Mouse (Mus musculus) liver, adult 2 months (tissue): ENCODE data around the gene Hsd17b3. TPM values are rescaled to one million over a fixed set of nuclear protein-coding genes. Genes with fewer than 3 reads are reported as not detected.

Experiments
- DNase-seq: peaks from one replicate; pipeline ENCODE4 v3.0.0-alpha.2; 2011; ENCODE audit warnings: low read depth, low spot score; ENCODE audit errors: extremely low read depth
- H3K27ac ChIP-seq: fragments of 200-500 bp; replicated peaks from 2 replicates; pipeline ENCODE4 v1.5.1; 2012; ENCODE audit warnings: low read depth, mild to moderate bottlenecking, control low read depth, inconsistent platforms, low read length; ENCODE audit not compliant: insufficient read depth
- H3K27me3 ChIP-seq: fragments of 200-500 bp; 2 replicates; pipeline ENCODE4 v1.6.1; 2012; ENCODE audit warnings: mild to moderate bottlenecking, moderate library complexity, low read length, inconsistent platforms; ENCODE audit not compliant: control insufficient read depth, insufficient read depth
- H3K36me3 ChIP-seq: fragments of 200-500 bp; 2 replicates; pipeline ENCODE4 v1.6.1; 2012; ENCODE audit warnings: low read length, inconsistent platforms; ENCODE audit not compliant: control insufficient read depth, insufficient read depth
- H3K4me1 ChIP-seq: fragments of 200-500 bp; 2 replicates; pipeline ENCODE4 v1.6.1; 2011; ENCODE audit warnings: low read length; ENCODE audit not compliant: control insufficient read depth, insufficient read depth
- H3K4me3 ChIP-seq: fragments of 200-500 bp; 2 replicates; pipeline ENCODE4 v1.5.1; 2011; ENCODE audit warnings: low read depth, mild to moderate bottlenecking, control low read depth, low read length, moderate library complexity; ENCODE audit not compliant: insufficient read depth
- H3K79me2 ChIP-seq: fragments of 200-500 bp; 2 replicates; pipeline ENCODE4 v1.6.1; 2012; ENCODE audit warnings: inconsistent platforms, mild to moderate bottlenecking, low read length, moderate library complexity; ENCODE audit not compliant: control insufficient read depth, insufficient read depth
- H3K9ac ChIP-seq: fragments of 200-500 bp; 2 replicates; pipeline ENCODE4 v1.6.1; 2012; ENCODE audit warnings: low read depth, mild to moderate bottlenecking, control low read depth, inconsistent platforms, low read length
- CTCF ChIP-seq: fragments of 200-500 bp; IDR thresholded peaks from 2 replicates; pipeline ENCODE4 v1.5.1; 2011; ENCODE audit warnings: low read depth, low read length, control low read depth
- POLR2A ChIP-seq: fragments of 200-500 bp; IDR thresholded peaks from 2 replicates; pipeline ENCODE4 v1.6.1; 2011; ENCODE audit warnings: low read length, control low read depth; ENCODE audit not compliant: insufficient read depth; ENCODE audit errors: extremely low read depth
- WGBS: fragments of 180-500 bp; shearing (Covaris S2); methylation state at CpG from one replicate; pipeline ENCODE4 v1.1.7; 2018; 5-methylcytosine and 5-hydroxymethylcytosine counted together
- polyA plus RNA-seq: library from polyadenylated mRNA; depleted of rRNA; stranded (reverse); fragments of >200 nt; gene quantifications from 2 replicates; pipeline ENCODE4 v1.2.3, GENCODE M21; 2012
- total RNA-seq: library from RNA; depleted of rRNA; stranded (reverse); fragments of >200 nt; gene quantifications from 2 replicates; pipeline ENCODE4 v1.2.3, GENCODE M21; 2014

Hsd17b3 gene
- total and polyA plus RNA-seq, 2 experiments: not detected

DNA sequence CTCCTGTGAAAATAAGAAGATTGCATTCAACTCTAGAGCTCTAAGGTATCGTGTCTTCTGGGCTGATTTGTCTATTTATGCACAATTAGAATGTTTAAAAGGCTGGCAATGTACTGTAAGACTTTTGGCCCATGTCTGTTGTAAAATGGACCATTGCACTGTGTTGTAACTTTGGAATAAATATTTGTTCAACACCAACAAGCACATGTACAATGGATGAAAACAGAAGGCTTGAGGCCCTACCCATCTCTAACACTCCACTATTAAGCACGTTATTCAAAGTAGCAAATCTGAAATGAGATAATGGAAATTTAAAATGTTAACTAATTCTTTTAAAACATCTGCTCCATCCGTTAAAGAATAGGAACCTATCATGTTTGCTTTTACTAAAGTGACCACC lies 18.1 kb upstream of the Hsd17b3 start:
- Histone ChIP-seq H3K9ac (peak overlapping the region; percentile 91), H3K36me3 (peaks cover 38% of the 10 kb centered on the region), H3K4me3 (peak overlapping the region; percentile 53), H3K27ac (peak overlapping the region; percentile 97), H3K27me3 (no peaks in the 10 kb centered on the region), H3K4me1 (peaks cover 34% of the 10 kb centered on the region), H3K79me2 (no peaks in the 10 kb centered on the region; the same call in 1 of the 2 replicates)
- peak; percentile 98 for DNase-seq
- WGBS: 25% methylated on average over 3 of the region's 3 CpGs
- TF ChIP-seq CTCF (no peak), POLR2A (no peak)

- Histone ChIP-seq H3K27ac (peak overlapping the region; percentile 97; the same call in 1 of the 2 replicates), H3K4me3 (peak overlapping the region; percentile 63; the same call in 1 of the 2 replicates), H3K27me3 (no peaks in the 10 kb centered on the region), H3K36me3 (peaks cover 42% of the 10 kb centered on the region), H3K4me1 (peaks cover 34% of the 10 kb centered on the region), H3K79me2 (no peaks in the 10 kb centered on the region; the same call in 1 of the 2 replicates), H3K9ac (no peak overlapping the region)
- DNase-seq: peak; percentile 99
- TF ChIP-seq POLR2A: no peak
- TF ChIP-seq CTCF: no peak
- WGBS: 20% methylated on average over 3 of the region's 3 CpGs
Measured at GRCm38 (mm10) chr13:64105690-64106089, 16.7 kb upstream of the Hsd17b3 start.

DNA sequence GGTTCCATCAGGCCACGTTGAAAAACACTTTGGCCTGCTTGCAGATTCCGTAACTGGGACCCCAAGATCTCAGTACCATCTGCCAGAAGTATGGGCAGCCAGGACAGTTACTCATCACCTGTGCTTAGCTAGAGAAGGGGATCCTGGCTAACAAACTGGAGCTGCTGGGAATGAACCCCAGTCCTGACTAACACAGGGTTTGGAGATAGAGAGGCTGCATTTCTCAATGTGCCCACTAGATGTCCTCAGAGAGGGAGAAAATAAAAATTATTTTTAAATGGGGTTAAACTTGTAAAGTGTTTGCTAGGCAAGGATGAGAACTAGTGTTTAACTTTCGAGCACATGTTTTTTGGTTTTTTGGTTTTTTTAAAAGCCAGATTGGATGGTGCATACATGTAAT lies 11.2 kb upstream of the Hsd17b3 start:
- H3K9ac ChIP-seq: no peak overlapping the region
- no peaks in the 10 kb centered on the region; the same call in 1 of the 2 replicates for H3K79me2 ChIP-seq
- WGBS: 75% methylated on average over 3 of the region's 3 CpGs
- no peak overlapping the region for H3K4me3 ChIP-seq
- TF ChIP-seq CTCF (peak; percentile 17; the same call in 1 of the 2 replicates), POLR2A (no peak)
- peaks cover 68% of the 10 kb centered on the region for H3K36me3 ChIP-seq
- H3K4me1 ChIP-seq: peaks cover 16% of the 10 kb centered on the region
- H3K27me3 ChIP-seq: no peaks in the 10 kb centered on the region
- no peak overlapping the region for H3K27ac ChIP-seq
- peak; percentile 40 for DNase-seq

- no peak for DNase-seq
- 88% methylated on average over 9 of the region's 9 CpGs for WGBS
Measured at GRCm38 (mm10) chr13:64098992-64099391, 10.0 kb upstream of the Hsd17b3 start.

GRCm38 (mm10) chr13:64093341-64093740 lies 4.3 kb upstream of the Hsd17b3 start:
- H3K36me3 ChIP-seq: peaks cover 19% of the 10 kb centered on the region
- H3K9ac ChIP-seq: no peak overlapping the region
- H3K27ac ChIP-seq: no peak overlapping the region
- H3K4me1 ChIP-seq: peaks cover 4% of the 10 kb centered on the region; the same call in 1 of the 2 replicates
- H3K79me2 ChIP-seq: no peaks in the 10 kb centered on the region
- peak; percentile 66 for DNase-seq
- no peaks in the 10 kb centered on the region for H3K27me3 ChIP-seq
- 0% methylated on average over 1 of the region's 1 CpGs for WGBS
- no peak overlapping the region for H3K4me3 ChIP-seq
- TF ChIP-seq CTCF (peak; percentile 59), POLR2A (no peak)

More at GRCm38 (mm10) chr13:64098992-64099391, 10.0 kb upstream of the Hsd17b3 start:
- Histone ChIP-seq H3K9ac (no peak overlapping the region), H3K36me3 (peaks cover 57% of the 10 kb centered on the region), H3K4me1 (peaks cover 8% of the 10 kb centered on the region), H3K79me2 (no peaks in the 10 kb centered on the region), H3K27me3 (no peaks in the 10 kb centered on the region), H3K4me3 (no peak overlapping the region), H3K27ac (no peak overlapping the region)
- TF ChIP-seq CTCF (peak; percentile 58; the same call in 1 of the 2 replicates), POLR2A (no peak)

- TF ChIP-seq CTCF (no peak), POLR2A (no peak)
- H3K4me1 ChIP-seq: peaks cover 4% of the 10 kb centered on the region; the same call in 1 of the 2 replicates
- no peak overlapping the region for H3K9ac ChIP-seq
- DNase-seq: no peak
- H3K79me2 ChIP-seq: no peaks in the 10 kb centered on the region
- H3K4me3 ChIP-seq: no peak overlapping the region
- H3K36me3 ChIP-seq: peaks cover 13% of the 10 kb centered on the region
- no peak overlapping the region for H3K27ac ChIP-seq
- no peaks in the 10 kb centered on the region for H3K27me3 ChIP-seq
- WGBS: 78% methylated on average over 6 of the region's 6 CpGs
Measured at GRCm38 (mm10) chr13:64092752-64093151, 3.7 kb upstream of the Hsd17b3 start.
